Mouse (Mus musculus): Measurements from ENCODE around the gene Gm17349. TPM values are rescaled to one million over a fixed set of nuclear protein-coding genes. Genes with fewer than 3 reads are reported as not detected.

Gm17349 gene
- polyA plus RNA-seq, 1 experiment = not detected

DNA sequence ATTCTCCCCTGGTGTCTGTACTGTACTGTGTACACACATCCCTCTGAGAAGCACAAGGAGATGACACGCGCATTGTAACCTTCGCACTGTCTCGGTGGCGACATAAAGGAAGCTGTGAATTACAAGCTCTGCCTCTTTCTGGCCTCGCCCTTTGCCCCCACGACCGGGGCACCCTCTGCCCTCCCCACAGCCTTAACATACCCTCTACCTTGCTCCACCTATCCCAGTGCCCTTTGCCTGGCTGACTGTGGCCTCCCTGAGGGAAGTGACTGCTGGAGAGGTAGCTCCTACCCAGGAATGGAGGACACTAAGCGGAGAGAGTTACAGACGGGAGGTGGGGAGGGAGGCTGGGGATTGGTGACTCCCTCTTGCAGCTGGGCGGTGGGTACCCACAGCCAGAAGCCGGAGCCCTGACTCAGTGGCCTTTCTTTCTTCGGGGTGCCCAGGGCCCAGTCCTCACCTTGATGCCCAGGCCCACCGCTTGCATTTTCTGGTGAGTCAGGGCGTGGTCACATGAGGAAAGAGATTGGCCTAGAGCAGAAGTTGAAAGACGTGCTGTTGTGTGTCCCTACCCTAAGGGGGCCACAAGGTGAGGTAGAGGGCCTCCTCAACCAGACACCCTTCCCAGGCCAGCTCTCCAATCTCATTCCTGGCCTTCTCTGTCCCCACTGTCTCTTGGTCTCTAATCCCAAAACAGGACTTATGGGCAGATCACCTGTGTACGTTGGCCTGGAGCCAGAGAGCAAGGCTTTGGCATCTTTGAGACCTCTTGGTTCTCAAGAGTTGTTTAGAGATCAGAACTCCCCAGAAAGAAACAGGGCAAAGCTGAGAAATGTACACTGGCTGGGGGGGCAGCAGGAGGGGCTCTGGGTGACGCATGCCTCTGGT, 4.8 kb downstream of the Gm17349 start:
- DNase-seq = no peak
- peaks cover 11% of the 10 kb centered on the region for H3K4me1 ChIP-seq (replicated peaks; ENCODE audit: control insufficient read depth, insufficient read depth, low read length)
- WGBS = 92% methylated on average over 18 of the region's 18 CpGs
- TF ChIP-seq CTCF (IDR thresholded peaks at IDR 0.05; ENCODE audit: borderline replicate concordance, control insufficient read depth, extremely low read depth, insufficient read depth, low read length, poor library complexity) (no peak), POLR2A (IDR thresholded peaks at IDR 0.05; ENCODE audit: control insufficient read depth, extremely low read depth, insufficient read depth, low read length, poor library complexity) (no peak)
- H3K27ac ChIP-seq (ENCODE audit: control insufficient read depth, insufficient read depth, low read length) = no peak overlapping the region
- no peak overlapping the region for H3K4me3 ChIP-seq (ENCODE audit: control insufficient read depth, insufficient read depth, low read length)
- H3K36me3 ChIP-seq (ENCODE audit: control insufficient read depth, insufficient read depth, low read length) = peaks cover 3% of the 10 kb centered on the region; the same call in 1 of the 2 replicates
- no peaks in the 10 kb centered on the region for H3K27me3 ChIP-seq (ENCODE audit: control insufficient read depth, insufficient read depth, low read length)

DNA sequence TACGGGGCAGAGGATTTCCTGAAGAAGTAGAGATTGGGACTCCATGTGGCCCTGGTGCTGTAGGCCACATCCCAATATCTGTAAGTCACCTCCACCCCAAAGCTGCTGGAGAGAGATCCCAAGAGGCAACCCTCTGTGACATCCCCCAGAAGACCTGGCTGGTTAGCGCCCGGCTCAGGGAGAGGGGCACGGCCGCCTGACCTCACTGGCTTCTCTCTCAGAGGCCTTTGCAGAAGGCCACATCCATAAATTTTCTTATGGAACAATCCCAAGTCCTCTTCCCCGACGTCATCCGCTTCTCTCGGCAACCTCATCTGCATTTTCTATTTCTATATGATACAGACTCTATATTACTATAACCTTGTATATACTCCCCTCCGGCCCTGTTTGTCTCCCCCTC, 5.6 kb downstream of the Gm17349 start:
- peaks cover 11% of the 10 kb centered on the region for H3K4me1 ChIP-seq (replicated peaks; ENCODE audit: control insufficient read depth, insufficient read depth, low read length)
- WGBS = 97% methylated on average over 10 of the region's 10 CpGs
- H3K27ac ChIP-seq (ENCODE audit: control insufficient read depth, insufficient read depth, low read length) = no peak overlapping the region
- H3K4me3 ChIP-seq (ENCODE audit: control insufficient read depth, insufficient read depth, low read length) = no peak overlapping the region
- H3K36me3 ChIP-seq (ENCODE audit: control insufficient read depth, insufficient read depth, low read length) = peaks cover 3% of the 10 kb centered on the region; the same call in 1 of the 2 replicates
- DNase-seq = no peak
- TF ChIP-seq CTCF (IDR thresholded peaks at IDR 0.05; ENCODE audit: borderline replicate concordance, control insufficient read depth, extremely low read depth, insufficient read depth, low read length, poor library complexity) (no peak), POLR2A (IDR thresholded peaks at IDR 0.05; ENCODE audit: control insufficient read depth, extremely low read depth, insufficient read depth, low read length, poor library complexity) (no peak)
- no peaks in the 10 kb centered on the region for H3K27me3 ChIP-seq (ENCODE audit: control insufficient read depth, insufficient read depth, low read length)

DNA sequence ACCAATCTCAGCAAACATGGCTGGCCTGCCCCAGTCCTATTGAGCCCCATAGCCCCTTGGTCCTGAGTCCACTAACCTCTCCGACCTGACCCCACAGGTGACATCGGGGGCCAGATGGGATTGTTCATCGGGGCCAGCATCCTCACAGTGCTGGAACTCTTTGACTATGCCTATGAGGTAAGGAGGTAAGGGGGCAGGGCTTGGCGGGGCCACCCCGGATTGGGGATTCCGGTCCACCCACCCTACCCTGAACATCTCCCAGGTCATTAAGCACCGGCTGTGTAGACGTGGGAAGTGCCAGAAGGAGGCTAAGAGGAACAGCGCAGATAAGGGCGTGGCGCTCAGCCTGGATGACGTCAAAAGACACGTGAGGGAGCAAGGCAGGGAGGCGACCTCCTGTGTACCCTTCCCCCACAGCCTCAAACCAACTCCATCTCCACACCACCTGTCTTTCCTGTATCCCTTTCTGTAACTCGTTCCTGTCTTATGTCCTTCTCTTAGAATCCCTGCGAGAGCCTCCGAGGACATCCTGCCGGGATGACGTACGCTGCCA, 6.7 kb downstream of the Gm17349 start:
- no peaks in the 10 kb centered on the region for H3K36me3 ChIP-seq (ENCODE audit: control insufficient read depth, insufficient read depth, low read length)
- 51% methylated on average over 20 of the region's 20 CpGs for WGBS
- DNase-seq = no peak
- no peaks in the 10 kb centered on the region for H3K27me3 ChIP-seq (ENCODE audit: control insufficient read depth, insufficient read depth, low read length)
- no peak for TF ChIP-seq POLR2A (IDR thresholded peaks at IDR 0.05; ENCODE audit: control insufficient read depth, extremely low read depth, insufficient read depth, low read length, poor library complexity)
- no peak for TF ChIP-seq CTCF (IDR thresholded peaks at IDR 0.05; ENCODE audit: borderline replicate concordance, control insufficient read depth, extremely low read depth, insufficient read depth, low read length, poor library complexity)
- H3K4me3 ChIP-seq (ENCODE audit: control insufficient read depth, insufficient read depth, low read length) = no peak overlapping the region
- no peak overlapping the region for H3K27ac ChIP-seq (ENCODE audit: control insufficient read depth, insufficient read depth, low read length)
- H3K4me1 ChIP-seq (replicated peaks; ENCODE audit: control insufficient read depth, insufficient read depth, low read length) = peaks cover 11% of the 10 kb centered on the region

DNA sequence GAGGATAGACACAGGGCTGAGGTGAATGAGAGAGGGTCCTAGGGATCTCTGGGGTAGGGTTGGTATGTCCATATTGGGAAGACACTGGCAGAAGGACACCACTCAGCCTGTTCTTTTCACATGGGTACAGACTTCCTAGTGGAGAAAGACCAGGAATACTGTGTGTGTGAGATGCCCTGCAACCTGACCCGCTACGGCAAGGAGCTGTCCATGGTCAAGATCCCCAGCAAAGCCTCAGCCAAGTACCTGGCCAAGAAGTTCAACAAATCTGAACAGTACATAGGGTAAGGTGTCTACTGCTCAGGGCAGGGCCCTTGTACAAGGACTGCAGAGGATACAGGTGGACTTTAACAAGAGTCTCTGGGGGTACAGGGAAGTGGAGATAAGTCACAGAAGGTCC, 8.0 kb downstream of the Gm17349 start:
- H3K27me3 ChIP-seq (ENCODE audit: control insufficient read depth, insufficient read depth, low read length) = no peaks in the 10 kb centered on the region
- TF ChIP-seq POLR2A (IDR thresholded peaks at IDR 0.05; ENCODE audit: control insufficient read depth, extremely low read depth, insufficient read depth, low read length, poor library complexity) (no peak), CTCF (IDR thresholded peaks at IDR 0.05; ENCODE audit: borderline replicate concordance, control insufficient read depth, extremely low read depth, insufficient read depth, low read length, poor library complexity) (no peak)
- peaks cover 4% of the 10 kb centered on the region for H3K4me1 ChIP-seq (replicated peaks; ENCODE audit: control insufficient read depth, insufficient read depth, low read length)
- H3K36me3 ChIP-seq (ENCODE audit: control insufficient read depth, insufficient read depth, low read length) = no peaks in the 10 kb centered on the region
- WGBS = 60% methylated on average over 2 of the region's 2 CpGs
- no peak overlapping the region for H3K4me3 ChIP-seq (ENCODE audit: control insufficient read depth, insufficient read depth, low read length)
- no peak for DNase-seq
- no peak overlapping the region for H3K27ac ChIP-seq (ENCODE audit: control insufficient read depth, insufficient read depth, low read length)

DNA sequence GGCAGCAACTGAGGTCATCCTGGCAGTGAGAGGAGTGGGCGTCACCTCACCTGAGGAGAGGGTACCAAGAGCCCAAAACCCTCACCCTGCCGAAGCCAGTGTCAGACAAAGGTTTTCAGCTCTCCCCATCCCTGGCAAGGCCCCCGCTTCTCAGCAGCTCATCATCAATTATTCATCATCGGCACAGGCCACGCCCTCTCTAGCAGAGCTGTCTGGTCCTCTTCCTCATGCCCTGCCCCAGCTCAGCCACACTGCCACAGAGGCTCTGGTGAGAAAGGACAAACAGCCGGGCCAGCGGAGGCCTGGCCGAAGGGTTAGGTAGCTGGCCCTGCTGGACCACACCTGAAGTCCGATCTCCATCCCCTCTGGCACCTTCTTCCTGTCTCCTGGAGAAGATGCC, 13.3 kb downstream of the Gm17349 start:
- no peaks in the 10 kb centered on the region for H3K27me3 ChIP-seq (ENCODE audit: control insufficient read depth, insufficient read depth, low read length)
- no peak overlapping the region for H3K27ac ChIP-seq (ENCODE audit: control insufficient read depth, insufficient read depth, low read length)
- H3K36me3 ChIP-seq (ENCODE audit: control insufficient read depth, insufficient read depth, low read length) = no peaks in the 10 kb centered on the region
- 59% methylated on average over 9 of the region's 9 CpGs for WGBS
- H3K4me3 ChIP-seq (ENCODE audit: control insufficient read depth, insufficient read depth, low read length) = no peak overlapping the region
- DNase-seq = no peak
- TF ChIP-seq POLR2A (IDR thresholded peaks at IDR 0.05; ENCODE audit: control insufficient read depth, extremely low read depth, insufficient read depth, low read length, poor library complexity) (no peak), CTCF (IDR thresholded peaks at IDR 0.05; ENCODE audit: borderline replicate concordance, control insufficient read depth, extremely low read depth, insufficient read depth, low read length, poor library complexity) (no peak)
- H3K4me1 ChIP-seq (replicated peaks; ENCODE audit: control insufficient read depth, insufficient read depth, low read length) = no peaks in the 10 kb centered on the region

DNA sequence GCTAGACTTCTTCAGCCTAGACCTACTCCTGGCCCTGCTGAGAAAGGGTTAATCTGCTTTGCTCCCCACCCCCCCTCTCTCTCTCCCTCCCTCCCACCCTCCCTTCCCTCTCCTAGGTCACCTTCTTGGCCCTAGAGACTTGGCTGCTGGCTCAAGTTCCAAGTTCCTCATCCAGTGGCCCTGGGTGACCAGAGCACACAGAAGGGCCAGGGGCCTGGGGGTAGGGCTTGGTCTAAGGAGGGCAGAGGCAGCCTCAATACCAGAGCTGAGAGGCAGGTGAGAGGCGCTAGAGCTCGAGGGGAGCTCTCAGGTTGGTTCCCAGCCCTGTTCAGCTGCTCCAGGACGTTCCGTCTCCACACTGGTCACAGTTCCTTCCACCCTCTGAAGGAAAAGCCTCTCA, 14.4 kb downstream of the Gm17349 start:
- 31% methylated on average over 4 of the region's 4 CpGs for WGBS

More for the DNA sequence above, 14.4 kb downstream of the Gm17349 start:
- H3K4me1 ChIP-seq (replicated peaks; ENCODE audit: control insufficient read depth, insufficient read depth, low read length) = no peaks in the 10 kb centered on the region
- DNase-seq = no peak
- TF ChIP-seq POLR2A (IDR thresholded peaks at IDR 0.05; ENCODE audit: control insufficient read depth, extremely low read depth, insufficient read depth, low read length, poor library complexity) (no peak), CTCF (IDR thresholded peaks at IDR 0.05; ENCODE audit: borderline replicate concordance, control insufficient read depth, extremely low read depth, insufficient read depth, low read length, poor library complexity) (no peak)
- no peaks in the 10 kb centered on the region for H3K36me3 ChIP-seq (ENCODE audit: control insufficient read depth, insufficient read depth, low read length)
- H3K27me3 ChIP-seq (ENCODE audit: control insufficient read depth, insufficient read depth, low read length) = no peaks in the 10 kb centered on the region
- no peak overlapping the region for H3K4me3 ChIP-seq (ENCODE audit: control insufficient read depth, insufficient read depth, low read length)
- H3K27ac ChIP-seq (ENCODE audit: control insufficient read depth, insufficient read depth, low read length) = no peak overlapping the region
